Mouse (Mus musculus): Measurements from ENCODE around the gene Sfxn5. TPM values are rescaled to one million over a fixed set of nuclear protein-coding genes. Genes with fewer than 3 reads are reported as not detected.

The Sfxn5 gene
- total RNA-seq, 2 experiments from 2014 or later, result 172 to 183 TPM

DNA sequence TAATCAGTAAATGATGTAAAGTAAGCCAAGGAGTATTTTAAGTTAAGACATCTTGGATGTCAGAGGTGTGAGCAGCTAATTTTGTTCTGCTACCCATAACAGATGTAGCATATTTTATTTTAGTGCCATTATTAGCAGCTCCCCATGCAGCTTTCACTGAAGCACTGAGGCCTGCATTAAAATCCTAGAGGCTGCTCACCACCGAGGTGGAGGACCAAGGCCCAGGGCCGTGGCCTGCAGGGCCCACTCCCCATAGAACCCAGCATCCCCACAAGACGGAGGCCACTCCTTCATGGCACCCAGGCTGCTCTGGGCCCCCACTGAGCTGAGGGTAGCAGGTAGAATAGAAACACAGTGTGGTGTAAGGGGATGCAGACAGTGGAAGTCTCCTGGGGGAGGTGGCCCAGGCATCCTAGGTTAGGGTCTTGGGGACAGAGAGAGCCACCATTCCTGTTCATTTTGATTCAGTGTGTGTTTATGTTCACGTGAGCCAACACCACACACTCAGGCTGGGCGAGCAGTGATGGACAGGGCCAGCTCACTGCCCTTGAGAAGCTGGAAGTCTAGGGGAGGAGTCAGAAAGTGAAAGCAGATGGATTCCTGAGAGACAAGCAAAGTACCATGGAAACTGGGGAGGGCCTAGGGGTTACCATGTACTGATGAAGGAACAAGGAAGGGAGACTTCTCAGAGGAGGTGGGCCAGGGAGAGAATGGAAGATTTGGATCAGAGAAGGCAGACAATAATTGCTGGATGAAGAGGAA lies 114.4 kb downstream of the Sfxn5 start:
- intact Hi-C loops (cut with DNase I), result loop anchor here (1.0 to 2.0 kb wide), 2 partner anchors 29 to 58 kb away; no protein-coding TSS in a partner anchor

DNA sequence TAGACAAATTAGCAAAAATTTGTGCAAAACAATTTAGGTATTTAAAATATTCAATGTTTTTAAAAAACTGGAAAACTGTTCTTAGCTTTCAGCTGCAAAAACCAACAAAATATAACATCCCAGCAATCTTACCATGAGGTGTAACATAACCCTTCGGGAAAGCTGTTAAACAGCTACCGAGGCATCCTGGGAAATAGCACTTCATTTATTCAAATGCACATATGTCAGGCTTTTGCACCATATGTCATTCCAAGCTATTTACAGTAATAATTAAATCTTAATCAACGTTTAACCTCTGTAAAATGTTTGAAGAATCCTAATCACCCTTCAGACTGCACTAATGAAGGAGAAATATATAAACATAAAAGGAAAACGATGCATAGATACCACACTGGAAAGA lies 115.0 kb downstream of the Sfxn5 start:
- intact Hi-C loops (cut with DNase I), result loop anchor here (1.0 to 2.0 kb wide), 2 partner anchors 28 to 59 kb away; no protein-coding TSS in a partner anchor
- DNase-seq (ENCODE audit: low spot score in 2 of 2), result no peak

More for the DNA sequence above, 114.4 kb downstream of the Sfxn5 start:
- peak; percentile 52 to 56 for DNase-seq (ENCODE audit: low spot score in 2 of 2)

DNA sequence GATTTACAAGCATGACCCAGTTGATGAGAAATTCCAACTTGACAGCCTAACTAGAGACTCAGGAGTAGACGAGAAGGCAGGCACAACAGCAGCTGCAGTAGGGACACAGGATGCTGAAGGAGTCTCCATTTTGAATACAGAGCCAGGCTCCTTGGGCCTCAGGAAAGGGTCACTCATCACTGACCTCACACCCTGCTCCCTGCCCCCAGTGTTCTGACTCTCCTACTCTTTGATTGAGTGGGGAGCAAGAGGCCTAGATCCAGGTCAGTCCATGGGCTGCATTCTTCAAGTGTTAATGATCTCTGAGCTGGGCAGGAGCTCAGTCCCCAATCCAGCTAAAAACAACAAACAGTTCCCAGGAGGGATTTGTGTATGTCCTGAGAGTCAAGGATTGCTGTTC lies 122.5 kb downstream of the Sfxn5 start:
- DNase-seq (ENCODE audit: low spot score in 2 of 2), result no peak
- intact Hi-C loops (cut with DNase I), result no loop called here

DNA sequence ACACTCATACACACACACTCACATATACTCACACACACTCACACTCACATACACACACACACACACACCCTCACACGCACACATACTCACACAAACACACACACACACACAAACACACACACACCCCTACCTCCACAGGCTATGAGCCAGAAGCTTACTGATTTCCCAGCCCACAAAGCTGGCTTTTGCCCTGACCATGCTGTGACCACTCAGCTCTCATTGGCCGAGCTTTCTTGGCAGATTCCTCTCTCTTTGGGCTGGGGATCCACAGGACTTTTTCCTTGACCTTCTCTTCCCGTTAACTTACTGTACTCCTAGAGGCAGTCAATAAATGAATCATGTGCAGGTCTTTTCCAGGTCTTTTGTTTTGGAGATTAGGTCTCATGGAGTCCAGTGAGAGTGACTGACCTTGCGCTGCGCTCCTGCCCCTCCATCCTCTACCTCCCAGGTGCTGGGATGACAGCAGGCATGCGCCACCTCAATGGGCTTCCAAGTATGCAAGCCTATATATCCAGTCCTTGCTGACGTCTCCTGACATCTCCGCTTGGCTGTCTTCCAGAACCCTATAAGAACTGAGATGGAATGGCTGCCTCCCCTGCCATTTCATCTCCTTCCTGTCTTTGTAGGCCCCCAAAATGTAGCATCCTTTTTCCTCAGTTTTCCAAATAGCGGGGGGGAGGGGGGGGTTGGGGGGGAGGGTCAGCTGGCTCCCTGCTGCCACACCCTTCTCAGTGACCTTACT lies 123.8 kb downstream of the Sfxn5 start:
- DNase-seq (ENCODE audit: low spot score in 2 of 2), result no peak
- intact Hi-C loops (cut with DNase I), result no loop called here

DNA sequence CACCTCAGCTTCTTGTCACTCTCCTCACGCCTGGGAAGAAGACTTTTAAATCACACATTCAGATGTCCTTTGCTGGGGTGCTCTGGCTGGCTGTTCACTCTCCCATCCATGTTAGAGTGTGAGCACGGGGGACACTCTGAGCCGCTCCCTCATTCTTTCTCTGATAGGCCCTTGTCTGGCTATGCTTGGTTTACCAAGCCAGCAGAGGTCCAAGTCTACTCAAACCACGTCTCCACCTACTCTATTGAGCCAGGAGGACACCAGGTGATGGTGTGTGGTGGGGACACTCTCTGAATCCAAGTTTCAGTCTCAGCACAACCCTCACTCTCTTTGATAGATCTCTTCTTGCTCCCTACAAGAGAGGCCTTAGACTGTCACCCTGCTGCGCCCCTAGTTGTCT lies 125.9 kb downstream of the Sfxn5 start:
- DNase-seq (ENCODE audit: low spot score in 2 of 2), result no peak
- intact Hi-C loops (cut with DNase I), result no loop called here

DNA sequence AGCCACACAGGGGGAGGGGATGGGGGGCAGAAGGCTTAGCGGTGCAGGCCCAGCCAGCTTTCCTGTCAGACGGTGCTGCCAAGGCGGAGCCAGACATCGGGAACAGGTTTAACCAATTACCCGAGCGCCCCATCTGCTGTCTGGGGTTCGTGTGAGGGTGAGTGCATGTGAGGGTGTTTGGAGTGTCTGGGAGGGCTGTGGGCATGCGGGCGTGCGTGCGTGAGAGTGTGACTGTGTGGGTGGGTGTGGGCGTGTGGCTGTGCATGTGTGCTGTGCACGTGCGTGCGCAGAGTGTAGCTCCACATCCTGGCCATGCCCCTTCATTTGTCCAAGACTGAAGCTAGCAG lies 126.3 kb downstream of the Sfxn5 start:
- DNase-seq (ENCODE audit: low spot score in 2 of 2), result peak; percentile 60 to 72
- intact Hi-C loops (cut with DNase I), result no loop called here

DNA sequence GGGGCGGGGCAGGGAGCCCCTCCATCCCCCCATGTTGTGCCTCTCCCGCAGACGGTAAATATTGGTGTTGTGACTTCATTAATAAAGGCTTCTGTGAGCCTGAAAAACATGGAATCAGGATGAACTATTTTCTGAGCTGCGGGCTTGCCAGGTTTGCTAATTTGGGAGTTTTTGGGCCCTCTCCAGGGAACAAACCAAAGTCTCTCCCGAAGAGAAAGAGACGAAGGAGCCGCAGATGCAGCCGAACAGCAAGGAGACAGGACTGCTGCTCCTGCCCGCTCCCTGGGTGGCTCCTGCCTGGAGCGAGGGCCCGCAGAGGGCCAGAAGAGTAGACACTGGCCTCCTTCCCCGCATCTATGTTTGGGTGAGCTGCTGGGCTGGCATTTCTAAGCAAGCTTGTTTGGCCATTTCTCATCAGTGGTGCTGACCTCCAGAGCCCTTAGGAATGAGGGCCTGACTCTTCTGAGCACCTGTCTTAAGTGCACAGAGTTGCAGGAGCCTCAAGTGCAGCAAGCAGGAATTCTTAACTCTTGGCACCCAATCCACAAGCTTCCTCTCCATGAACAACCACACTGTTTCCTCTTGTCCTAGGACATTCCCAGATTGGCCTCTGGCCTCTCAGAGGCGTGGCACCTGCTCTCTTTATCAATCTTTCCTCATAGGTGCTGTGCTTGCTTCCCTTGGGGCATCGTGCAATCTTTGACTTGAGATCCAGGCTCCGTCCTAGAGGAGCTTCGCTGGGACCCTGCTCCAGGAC lies 126.9 kb downstream of the Sfxn5 start:
- DNase-seq (ENCODE audit: low spot score in 2 of 2), result peak; percentile 59 to 60
- intact Hi-C loops (cut with DNase I), result no loop called here

DNA sequence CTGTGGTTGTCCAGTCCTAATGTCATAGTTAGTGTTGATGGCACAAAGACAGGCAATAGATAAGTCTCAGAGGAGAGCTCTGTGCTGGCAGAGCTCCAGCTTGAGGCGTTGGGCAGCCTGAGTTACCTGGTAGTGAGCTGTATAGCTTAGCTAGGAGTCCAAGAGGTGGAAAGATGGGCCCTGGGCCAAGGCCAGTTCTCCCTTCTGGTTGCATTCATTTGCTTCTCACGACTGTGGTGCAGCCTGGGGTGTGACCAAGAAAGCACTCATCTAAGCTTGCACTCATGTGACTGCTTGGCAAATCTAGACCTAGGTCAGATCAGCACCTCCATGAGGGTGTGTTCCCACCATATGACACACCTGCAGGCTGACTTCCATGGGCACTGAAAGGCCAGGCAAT lies 135.3 kb downstream of the Sfxn5 start:
- intact Hi-C loops (cut with DNase I), result no loop called here
- peak in 1 of 2 experiments; percentile 4 for DNase-seq (ENCODE audit: low spot score in 2 of 2)

DNA sequence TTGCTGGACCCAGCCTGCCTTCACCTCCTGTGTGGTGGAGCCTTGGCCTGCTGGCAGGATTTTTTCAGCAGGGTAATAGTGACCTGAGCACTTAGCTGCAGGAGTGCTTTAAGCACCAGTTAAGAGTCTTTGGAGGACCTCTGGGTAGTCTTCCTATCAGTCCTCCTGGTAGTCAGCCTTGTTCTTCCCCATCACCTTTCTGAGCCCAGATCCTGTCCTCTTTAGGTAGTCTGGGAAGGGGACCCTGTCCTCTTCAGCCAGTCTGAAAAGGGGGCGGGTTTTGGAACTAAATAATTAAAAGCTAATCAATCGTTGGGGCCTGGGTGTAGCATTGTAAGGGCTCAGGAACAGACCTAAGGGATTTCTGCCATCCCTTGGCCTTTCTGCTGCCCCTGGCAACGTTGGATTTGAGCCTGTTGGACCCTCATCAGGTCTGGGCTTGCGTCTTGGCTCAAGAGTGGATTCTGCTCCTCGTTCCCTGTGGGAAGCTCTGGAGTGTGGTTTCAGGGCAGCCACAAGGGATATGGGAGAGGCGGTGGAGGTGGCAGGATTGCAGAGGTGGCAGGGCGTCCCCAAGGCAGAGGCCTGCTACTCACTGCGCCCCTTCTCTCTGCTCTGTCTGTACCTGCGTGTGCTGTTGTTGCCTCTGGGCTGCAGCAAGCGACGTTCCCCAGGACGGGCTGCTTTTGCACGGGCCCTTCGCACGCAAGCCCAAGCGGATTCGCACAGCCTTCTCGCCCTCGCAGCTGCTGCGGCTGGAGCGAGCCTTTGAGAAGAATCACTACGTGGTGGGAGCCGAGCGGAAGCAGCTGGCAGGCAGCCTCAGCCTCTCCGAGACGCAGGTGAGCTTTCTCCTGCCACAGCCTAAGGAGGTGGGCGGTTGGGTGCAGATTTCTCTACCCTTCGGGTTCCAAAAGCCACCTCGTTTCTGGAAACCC lies 139.6 kb downstream of the Sfxn5 start:
- no peak for DNase-seq (ENCODE audit: low spot score in 2 of 2)
- intact Hi-C loops (cut with DNase I), result no loop called here

DNA sequence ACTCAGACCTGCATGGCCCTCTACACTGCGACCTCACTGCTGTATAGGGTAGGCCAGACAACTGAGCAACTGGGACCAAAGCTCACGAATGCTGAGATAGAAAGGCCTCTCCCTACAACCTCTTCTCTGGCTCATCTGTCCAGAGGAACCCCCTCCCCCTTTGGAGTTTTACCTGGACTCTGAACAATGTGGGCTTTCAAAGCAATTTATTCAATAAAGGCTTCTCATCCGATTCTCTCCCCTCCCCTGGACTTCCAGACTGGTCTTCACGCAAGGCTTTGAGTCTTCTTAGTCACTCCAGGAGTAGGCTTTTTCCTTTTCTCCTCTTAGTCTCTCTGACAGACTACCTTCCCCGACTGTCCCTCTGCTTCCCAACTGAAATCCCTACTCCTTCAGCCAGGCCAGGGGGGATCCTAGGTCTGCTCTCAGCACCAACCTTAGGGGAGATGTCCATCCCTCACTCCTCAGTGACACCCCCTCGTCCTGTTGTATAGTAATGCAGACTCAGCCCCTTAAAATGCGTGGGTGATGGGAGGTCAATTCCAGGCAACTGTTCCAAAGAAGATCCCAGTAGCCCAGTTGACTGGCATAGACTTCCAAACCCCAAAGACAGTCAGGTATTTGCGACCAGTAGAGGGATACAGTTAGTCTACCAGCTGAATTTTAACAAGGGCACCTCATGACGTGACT lies 141.3 kb downstream of the Sfxn5 start:
- DNase-seq (ENCODE audit: low spot score in 2 of 2), result no peak
- intact Hi-C loops (cut with DNase I), result no loop called here

DNA sequence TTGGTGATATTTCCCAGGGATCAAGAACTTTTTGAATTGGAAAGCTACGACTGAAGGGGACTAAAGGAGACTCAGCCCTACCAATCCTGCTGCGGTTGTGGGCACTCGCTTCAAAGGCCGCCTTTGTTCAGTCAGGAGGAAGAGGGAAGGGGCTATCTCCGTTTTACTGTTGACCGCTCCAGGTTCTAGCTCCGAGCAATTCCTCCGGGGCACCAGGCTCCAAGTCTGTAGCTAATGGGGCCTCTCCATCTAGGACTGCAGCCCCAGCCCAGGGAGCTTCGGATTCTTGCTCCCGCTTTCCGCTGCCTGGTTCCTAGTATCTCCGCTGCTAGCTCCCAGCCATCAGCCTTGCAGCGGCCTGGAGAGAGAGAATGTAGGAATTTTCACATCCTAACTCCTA lies 142.6 kb downstream of the Sfxn5 start:
- intact Hi-C loops (cut with DNase I), result loop anchor here (1.0 kb wide), 1 partner anchor 28 kb away; no protein-coding TSS in a partner anchor

DNA sequence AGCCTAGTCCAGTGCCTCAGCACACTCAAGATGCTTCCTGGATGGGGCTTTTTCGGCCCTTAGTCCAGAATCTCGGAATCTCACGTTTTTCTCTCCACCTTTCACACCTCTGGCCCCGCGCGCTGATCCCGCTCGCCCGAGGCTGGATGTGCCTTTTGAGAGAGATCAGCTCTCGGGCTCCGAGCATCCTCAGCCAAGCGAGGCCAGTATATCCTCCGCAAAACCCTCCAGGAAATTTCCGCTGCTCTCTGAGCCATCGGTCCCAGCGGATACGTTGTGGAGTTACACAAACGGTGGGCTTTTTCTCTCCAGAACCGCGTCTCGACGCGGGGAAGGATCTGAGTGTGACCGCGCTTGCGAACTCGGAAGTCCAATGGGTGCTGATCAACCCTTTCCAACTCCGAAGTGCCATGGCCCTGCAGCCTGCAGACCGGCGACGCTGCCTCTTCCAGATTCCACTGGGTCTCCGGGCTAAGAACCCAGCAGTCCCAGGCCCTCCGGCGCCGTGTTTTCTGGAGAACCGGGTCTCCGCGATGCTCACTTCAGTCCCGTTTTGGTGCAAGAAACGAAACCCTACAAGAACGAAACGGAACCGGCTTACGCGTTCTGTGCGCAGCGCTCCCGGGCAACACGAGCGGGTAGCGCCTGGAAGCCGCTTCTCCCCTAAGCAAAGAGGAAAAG lies 143.2 kb downstream of the Sfxn5 start:
- peak; percentile 60 to 62 for DNase-seq (ENCODE audit: low spot score in 2 of 2)
- intact Hi-C loops (cut with DNase I), result loop anchor here (1.0 kb wide), 1 partner anchor 28 kb away; no protein-coding TSS in a partner anchor

More for the DNA sequence above, 142.6 kb downstream of the Sfxn5 start:
- no peak for DNase-seq (ENCODE audit: low spot score in 2 of 2)

DNA sequence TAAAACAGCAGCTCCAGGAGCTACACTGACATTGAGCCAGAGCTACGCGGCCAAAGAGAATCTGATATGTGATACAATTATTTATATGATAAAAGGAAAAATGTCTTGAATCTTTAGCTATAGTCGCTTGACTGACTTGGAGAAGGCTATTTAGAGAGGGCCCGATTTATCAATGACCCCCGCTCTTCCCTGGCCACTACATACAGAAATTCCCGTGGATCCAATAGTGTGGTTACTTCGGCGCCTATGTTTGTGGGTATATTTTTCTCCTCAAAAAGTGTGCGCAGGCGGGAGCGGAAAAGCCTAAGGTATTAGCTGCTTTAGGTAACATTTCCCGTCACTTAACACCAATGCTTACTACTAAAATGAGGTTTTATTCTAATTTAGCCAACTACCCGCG lies 143.9 kb downstream of the Sfxn5 start:
- intact Hi-C loops (cut with DNase I), result no loop called here
- DNase-seq (ENCODE audit: low spot score in 2 of 2), result no peak

DNA sequence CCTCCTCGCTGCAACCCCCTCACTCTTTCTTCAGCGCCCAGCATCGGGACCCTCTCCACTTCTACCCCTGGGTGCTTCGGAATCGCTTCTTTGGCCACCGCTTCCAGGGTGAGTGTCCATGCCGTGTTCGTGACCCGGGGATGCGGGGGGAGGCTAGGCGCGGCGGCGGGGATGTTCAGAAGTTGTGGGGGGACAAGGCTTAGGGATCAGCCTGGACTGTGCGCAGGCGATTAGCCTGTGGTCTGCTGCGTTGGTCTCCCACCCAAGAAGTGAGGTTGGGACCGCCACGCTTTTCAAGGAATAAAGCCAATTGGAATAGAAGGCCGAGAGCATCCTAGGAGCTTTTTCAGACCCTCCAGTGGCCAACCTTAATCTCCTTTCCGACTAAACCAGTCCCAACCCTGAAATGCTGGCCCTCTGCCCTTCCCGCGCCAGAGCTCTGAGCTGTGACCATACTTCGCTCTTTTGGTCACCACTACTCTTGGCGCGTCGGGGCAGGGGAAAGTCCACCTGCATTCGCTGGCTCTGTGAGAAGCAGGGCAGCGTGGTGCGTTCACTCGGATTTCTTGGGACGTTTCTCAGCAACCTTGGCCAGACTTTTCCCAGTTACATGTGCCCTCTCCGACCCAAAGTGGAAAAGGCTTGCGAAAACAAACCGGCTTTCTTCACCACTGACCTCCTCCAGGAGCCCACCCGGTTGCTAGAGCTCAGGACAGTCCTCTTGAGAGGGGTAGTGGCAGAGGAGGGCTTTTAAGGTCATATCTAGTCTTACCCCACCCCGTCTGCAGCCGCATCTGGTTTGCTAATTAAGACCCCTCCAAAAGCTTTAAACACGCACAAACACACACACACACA lies 144.7 kb downstream of the Sfxn5 start:
- intact Hi-C loops (cut with DNase I), result no loop called here
- no peak for DNase-seq (ENCODE audit: low spot score in 2 of 2)

DNA sequence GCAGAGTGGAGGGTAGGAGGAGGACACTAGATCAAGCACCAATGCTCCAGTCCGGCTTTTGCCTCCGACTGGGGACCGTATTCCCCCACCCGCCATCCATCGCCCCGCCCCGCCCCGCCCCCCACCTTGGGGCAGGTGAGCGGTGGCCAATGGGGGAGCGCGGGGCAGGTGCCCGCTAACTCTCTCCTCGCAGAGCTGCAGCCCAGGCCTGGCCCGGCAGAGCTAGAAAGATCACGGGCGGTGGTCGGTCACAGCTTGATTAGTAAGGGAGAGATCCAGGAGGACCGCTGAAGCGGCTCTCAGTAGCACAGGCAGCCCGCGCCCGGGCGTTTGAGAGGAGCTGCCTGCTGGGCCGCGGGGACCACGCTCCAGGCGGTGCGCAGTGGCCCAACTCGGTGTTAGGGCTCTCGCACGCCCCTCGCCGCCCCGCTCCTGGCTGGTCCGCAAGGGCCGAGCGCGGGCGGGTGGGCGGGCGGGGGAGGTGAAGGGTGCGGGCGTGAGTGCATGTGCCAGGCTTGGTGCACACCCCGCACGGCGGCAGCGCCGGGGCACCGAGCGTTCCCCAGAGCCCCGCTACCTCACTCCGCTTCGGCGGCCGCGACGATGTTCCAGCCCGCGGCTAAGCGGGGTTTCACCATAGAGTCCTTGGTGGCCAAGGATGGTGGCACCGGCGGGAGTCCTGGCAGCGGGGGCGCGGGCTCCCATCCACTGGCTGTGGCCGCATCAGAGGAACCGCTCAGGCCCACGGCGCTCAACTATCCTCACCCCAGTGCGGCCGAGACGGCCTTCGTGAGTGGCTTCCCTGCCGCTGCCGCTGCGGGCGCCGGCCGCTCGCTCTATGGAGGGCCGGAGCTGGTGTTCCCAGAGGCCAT lies 145.6 kb downstream of the Sfxn5 start, which contains the start of gene Emx1:
Gene Emx1, plus strand, starts transcription at position 99 of the 872 bp plus-strand sequence.
- DNase-seq (ENCODE audit: low spot score in 2 of 2), result peak; percentile 78 to 87
- intact Hi-C loops (cut with DNase I), result no loop called here

DNA sequence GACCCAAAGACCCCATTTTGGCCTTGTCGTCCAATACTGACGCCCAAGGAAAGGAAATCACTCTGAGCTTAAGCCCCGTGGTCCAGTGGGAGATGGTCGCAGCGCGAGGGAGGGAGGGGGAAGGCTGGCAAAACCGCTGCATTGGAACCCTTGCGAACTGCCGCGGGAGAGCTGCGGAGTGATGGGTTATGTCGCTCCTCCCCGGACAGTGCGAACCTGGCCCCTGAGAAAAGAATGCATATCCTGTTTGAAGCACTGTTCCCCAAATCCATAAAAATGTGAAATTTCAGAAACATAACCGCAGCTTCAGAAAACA lies 146.5 kb downstream of the Sfxn5 start:
- intact Hi-C loops (cut with DNase I), result no loop called here
- DNase-seq (ENCODE audit: low spot score in 2 of 2), result no peak
